Mouse (Mus musculus) bone marrow, adult 2 months (tissue): ENCODE data around the gene Dnaja3.

Experiments
- CTCF ChIP-seq: fragments of 200-500 bp; IDR thresholded peaks from 2 replicates; pipeline ENCODE4 v1.5.1; 2011; ENCODE audit warnings: low read length, control low read depth; ENCODE audit not compliant: control insufficient read depth, insufficient read depth
- POLR2A ChIP-seq: fragments of 200-500 bp; IDR thresholded peaks from 2 replicates; pipeline ENCODE4 v1.6.1; 2011; ENCODE audit warnings: low read depth, mild to moderate bottlenecking, control low read depth, low read length, borderline replicate concordance; ENCODE audit not compliant: control insufficient read depth

- TF ChIP-seq CTCF (no peak), POLR2A (no peak)
Measured at GRCm38 (mm10) chr16:4663806-4664205, 24.0 kb downstream of the Dnaja3 start.
